Mouse (Mus musculus) cerebellum, postnatal 14 days (tissue): ENCODE results near the gene Gm17334.

Experiments used
- DNase-seq, 2 experiments: peaks; one replicate each; pipeline ENCODE4 v3.0.0; 2021; ENCODE audit warnings: mixed read lengths in 2 of 2

Gm17334 gene

DNA sequence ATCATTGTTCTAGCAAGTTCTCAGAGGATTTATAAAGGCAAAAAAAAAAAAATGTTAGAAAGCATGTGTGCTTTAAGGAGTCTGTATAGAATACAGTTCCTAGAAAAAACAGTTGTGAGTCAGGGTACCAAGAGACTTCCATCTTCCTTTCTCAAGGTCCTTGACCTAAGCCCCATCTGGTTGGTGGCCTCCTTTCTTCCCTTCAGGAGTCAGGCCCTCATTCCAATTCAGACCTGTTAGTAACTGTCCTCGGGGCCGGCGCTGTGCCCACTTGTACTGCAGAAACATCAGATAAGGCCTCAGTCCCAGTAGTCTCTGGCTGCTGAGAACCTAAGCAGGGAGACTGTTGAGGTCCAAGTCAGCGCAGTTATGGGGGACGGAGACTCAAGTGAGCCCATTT, at the start of gene Gm17334:
Gene Gm17334, minus strand, starts transcription at position 101 of the 400 bp plus-strand sequence.
- no peak for DNase-seq

DNA sequence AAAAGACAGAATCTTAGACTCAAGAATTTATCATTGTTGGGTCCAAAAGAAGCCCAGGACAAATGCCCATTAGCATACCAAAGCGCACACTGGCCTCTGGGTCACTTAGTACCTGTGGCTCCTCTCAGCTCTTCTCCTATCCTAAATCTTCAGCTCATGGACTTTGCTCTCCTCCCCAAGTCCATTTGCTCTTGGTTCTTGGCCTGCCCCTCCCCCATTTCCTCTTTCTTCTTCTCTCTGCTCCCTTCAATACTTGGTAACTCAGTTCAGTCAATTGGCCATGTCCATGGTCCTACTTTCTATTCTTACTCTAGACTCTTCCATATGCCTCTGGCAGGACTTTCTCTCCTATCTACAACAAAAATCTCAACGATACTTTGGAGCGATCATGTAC, 49.0 kb upstream of the Gm17334 start:
- no peak for DNase-seq

DNA sequence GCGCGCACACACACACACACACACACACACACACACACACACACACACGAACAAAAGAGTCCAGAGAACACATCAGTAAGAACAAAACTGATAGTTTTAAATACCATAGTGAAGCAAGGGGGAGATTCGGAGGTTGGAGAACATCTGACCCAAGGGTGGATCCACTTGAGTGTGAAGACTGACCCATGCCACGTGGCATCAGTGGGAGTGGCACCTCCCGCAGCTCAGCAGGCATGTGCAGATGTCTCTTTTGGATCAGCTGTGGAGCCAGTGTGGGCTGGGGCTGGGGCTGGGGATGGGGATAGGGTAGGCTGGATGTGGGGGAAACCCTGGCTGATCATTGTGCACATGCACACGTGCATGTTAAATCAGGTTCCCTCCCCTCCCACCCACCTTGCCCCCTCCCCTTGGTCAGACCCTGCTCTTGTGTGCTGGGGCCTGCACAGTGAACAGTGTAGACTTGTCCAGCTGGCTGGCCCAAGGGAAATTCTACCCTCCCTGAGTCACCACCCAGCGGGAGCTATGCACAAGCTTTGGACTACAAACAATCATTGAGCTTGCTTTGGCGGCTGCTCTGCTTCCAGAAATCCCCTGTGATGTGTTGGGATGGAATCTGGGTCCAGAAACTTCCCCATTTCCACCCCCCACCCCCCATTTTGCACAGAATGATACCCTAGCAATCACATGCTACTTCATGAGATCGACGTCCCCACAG, 48.4 kb upstream of the Gm17334 start:
- DNase-seq: no peak

GRCm38 (mm10) chr11:53820516-53821170, 47.7 kb upstream of the Gm17334 start:
- DNase-seq: peak in 1 of 2 experiments; percentile 20

- no peak for DNase-seq
Observed at GRCm38 (mm10) chr11:53819511-53819910, 46.5 kb upstream of the Gm17334 start.

- DNase-seq: no peak
Observed at GRCm38 (mm10) chr11:53818794-53819193, 45.8 kb upstream of the Gm17334 start.

- DNase-seq: peak; percentile 29 to 45
Observed at GRCm38 (mm10) chr11:53816841-53817375, 43.9 kb upstream of the Gm17334 start.

DNA sequence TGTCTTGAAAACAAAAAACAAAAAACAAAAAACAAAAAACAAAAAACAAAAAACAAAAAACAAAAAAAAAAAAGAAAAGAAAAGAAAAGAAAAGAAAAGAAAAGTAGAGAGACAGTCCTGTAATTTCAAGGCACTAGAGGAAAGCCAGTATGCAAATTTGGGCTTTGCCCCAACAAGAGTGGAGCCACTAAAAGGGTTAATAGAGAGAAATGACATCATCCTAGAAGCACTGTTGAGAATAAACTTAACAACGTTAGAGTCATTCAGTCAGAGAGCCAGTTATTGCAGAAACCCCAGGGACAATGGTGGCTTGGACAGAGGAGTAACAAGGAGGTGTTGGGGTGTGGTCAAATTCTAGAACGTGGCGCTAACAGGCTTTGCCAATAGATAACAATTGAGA, 41.8 kb upstream of the Gm17334 start:
- DNase-seq: no peak

- peak in 1 of 2 experiments; percentile 17 for DNase-seq
Observed at GRCm38 (mm10) chr11:53813001-53813868, 40.2 kb upstream of the Gm17334 start.

- DNase-seq: no peak
Observed at GRCm38 (mm10) chr11:53811312-53811711, 38.3 kb upstream of the Gm17334 start.

DNA sequence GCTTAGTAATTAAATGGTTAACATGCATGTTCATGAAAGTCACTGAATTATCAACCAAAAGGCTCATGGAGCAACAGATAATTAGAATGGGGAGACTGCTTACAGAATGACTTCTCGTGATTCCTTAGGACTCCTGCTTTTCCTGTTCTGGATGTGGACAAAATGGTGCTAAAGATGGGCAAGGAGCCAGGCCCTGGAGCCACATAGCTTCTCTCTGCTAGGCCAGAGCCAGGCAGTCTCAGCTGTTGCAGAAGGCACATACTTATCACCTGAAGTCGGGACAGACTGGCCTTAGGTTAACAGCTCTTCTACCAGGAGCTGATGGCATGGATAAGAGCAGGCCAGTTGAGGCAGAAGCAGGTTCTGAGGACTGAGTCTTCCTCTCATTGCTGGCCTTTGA, 37.8 kb upstream of the Gm17334 start:
- DNase-seq: peak in 1 of 2 experiments; percentile 20

DNA sequence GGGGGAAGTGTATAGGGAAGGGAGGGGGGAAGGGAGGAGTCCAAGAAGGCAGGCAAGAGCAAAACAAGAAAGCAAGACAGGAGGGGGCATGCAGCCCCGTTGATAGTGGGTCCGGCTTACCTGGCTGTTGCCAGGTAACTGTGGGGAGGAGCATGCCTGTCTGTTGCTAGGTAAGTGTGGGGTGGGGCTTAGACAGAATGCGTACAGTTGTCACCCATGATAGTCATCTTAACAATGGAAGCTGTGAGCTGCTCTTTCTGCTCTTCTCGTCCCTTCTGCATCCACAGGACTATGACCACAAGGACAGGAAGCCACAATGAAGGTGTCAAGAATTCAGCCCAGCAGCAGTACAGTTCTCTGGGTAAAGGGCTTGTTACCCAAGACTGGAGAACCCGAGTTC, 37.2 kb upstream of the Gm17334 start:
- DNase-seq: no peak

DNA sequence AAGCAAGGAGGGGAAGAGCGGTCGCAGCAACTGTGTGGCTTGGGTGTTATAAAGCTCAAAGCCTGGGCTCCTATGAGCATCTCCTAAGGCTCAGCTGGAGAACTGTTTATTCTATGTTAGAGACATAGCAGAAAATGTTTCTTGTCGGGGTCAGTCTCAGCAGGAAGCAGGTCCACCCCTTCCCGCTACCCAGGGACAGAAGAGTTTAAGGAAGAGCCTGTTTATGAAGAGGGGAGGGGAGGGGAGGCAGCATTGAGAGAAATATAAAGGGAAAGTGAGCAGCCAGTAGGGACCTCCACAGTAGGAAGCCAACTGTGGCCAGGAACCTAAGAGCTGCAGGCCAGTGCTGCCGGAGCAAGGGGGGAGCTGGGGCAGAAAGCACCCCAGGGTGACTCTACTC, 36.4 kb upstream of the Gm17334 start:
- DNase-seq: no peak

- DNase-seq: no peak
Observed at GRCm38 (mm10) chr11:53805786-53806185, 32.8 kb upstream of the Gm17334 start.

DNA sequence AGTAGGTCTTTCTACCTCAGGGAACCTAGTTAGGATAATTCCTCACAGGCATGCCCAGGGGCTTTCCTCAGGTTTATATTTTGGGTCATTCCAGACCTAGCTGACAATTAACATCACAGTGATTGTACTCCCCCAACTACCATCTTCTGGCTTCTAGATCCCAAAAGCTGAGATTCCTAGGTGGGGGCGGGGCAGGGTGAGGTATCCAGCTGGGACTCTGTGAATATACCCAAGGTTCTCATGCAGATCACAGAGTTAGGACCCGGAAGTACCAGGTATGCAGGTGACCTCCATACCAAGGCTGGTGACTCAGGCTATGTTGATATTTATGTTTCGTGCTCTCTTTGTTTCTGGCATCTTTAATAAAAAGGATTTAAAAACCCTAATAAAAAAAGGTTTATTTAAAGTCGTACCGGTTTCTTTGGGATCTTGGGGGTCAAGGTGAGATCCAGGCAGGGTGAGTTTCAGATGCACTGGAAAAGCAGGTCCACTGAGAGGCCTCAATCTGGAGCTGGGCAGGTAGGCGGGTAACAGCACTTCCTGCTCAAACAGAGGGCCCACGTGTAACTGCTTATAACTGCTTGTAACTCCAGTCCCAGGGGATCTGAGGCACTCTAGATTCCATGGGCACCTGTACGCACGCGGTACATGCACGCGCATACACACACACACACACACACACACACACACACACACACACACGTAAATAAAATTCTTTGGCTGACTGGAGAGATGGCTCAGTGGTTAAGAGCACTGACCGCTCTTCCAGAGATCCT, 31.8 kb upstream of the Gm17334 start:
- DNase-seq: no peak

DNA sequence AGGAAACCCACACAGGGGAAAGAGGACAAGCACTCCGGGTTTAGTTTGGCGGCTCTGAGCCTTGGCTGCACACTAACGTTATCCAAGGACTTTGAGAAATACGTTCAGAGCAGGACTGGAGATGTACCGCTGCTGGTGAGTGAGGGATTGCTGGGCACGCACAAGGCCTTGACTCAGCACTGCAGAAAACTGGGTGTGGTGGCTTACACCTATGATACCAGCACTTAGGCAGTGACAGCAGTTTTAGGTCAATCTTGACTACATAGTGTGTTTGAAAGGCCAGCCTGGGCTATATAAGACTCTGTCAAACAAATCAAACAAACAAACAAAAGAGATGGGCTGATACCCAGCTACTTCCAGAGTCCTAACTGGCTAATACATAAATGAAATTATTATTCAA, 30.5 kb upstream of the Gm17334 start:
- no peak for DNase-seq

GRCm38 (mm10) chr11:53803093-53803492, 30.1 kb upstream of the Gm17334 start:
- DNase-seq: no peak

GRCm38 (mm10) chr11:53800975-53801374, 28.0 kb upstream of the Gm17334 start:
- DNase-seq: no peak

- no peak for DNase-seq
Observed at GRCm38 (mm10) chr11:53800036-53800435, 27.0 kb upstream of the Gm17334 start.

DNA sequence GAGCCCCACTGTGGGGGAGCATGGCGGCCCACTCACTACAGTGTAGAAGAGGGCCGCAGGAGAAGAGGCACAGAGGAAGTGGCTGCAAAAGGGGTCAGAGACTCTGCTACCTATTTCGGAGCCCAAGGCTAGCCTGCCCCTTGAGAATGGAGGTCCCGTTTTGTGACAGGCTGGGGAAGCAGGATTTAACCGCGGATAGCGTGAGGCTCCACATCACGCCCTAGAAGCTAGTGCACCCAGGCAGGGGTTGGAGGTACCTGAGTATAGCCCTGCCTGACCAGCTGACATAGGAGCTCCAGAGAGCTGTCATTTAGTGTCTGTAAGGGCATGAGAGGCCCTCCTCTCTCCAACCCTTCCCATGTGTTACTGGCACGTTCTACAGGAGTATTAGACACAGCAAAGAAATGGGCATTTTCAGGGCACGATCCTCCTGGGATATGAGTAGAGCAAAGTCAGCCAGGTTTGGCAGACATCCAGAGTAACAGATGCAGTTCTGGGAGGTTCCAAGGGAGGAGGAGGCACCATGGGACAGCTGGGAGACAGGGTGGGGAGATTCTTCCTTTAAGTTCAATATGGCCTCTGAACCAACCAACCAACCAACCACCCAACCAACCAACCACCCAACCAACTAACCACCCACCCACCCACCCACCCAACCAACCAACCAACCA, 25.2 kb upstream of the Gm17334 start:
- peak in 1 of 2 experiments; percentile 22 for DNase-seq

DNA sequence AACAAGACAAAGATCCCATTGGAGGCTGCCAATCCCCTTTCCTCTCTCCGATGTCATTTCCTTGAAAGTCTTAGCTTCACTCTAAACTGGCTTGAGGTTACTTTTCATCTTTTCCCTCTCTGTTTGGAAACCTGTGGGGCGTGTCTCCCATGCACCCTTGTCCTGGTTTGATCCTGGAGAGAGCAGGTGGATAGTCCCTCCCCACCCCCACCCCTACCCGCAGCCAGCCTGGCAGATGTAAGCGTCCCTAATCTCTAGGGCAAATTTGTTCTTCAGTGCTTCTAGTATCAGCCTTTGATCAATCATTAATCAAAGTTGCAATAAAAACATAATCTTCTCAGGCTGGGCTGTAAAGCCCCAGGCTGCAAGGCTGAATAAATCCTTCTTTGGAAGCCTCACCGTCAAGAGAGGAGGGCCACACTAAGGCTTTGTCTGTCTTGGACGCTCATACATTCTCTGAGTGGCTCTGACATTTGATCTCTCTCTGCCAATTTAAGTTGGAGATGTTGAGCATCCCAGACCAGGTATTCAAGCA, 24.5 kb upstream of the Gm17334 start:
- DNase-seq: no peak
